Mouse (Mus musculus) heart, embryonic 13.5 days (tissue): ENCODE measurements around the gene Vwf. TPM values are rescaled to one million over a fixed set of nuclear protein-coding genes. Genes with fewer than 3 reads are reported as not detected.

ENCODE experiments used
- ATAC-seq: fragments of 200-750 bp; cut with Nextera tagmentation; 2 replicates; pipeline ENCODE4 v1.8.0; 2017; ENCODE audit warnings: moderate TSS enrichment; ENCODE audit not compliant: insufficient number of reproducible peaks, low FRiP score, low TSS enrichment; ENCODE audit errors: extremely low read depth
- H3K27ac ChIP-seq: fragments of 300-500 bp; sonication (generic); replicated peaks from 2 replicates; pipeline ENCODE4 v1.5.1; 2015; ENCODE audit warnings: moderate library complexity, mild to moderate bottlenecking, inconsistent platforms
- H3K27me3 ChIP-seq: fragments of 300-500 bp; sonication (generic); replicated peaks from 2 replicates; pipeline ENCODE4 v1.6.1; 2015; ENCODE audit warnings: mild to moderate bottlenecking, inconsistent platforms
- H3K36me3 ChIP-seq: fragments of 300-500 bp; sonication (generic); 2 replicates; pipeline ENCODE4 v1.6.1; 2015; ENCODE audit warnings: mild to moderate bottlenecking, inconsistent platforms
- H3K4me1 ChIP-seq: fragments of 300-500 bp; sonication (generic); 2 replicates; pipeline ENCODE4 v1.6.1; 2015; ENCODE audit warnings: inconsistent platforms
- H3K4me2 ChIP-seq: fragments of 300-500 bp; sonication (generic); 2 replicates; pipeline ENCODE4 v1.6.1; 2015; ENCODE audit warnings: inconsistent platforms, mild to moderate bottlenecking, moderate library complexity
- H3K4me3 ChIP-seq: fragments of 300-500 bp; sonication (generic); 2 replicates; pipeline ENCODE4 v1.5.1; 2015; ENCODE audit warnings: moderate library complexity, mild to moderate bottlenecking, inconsistent platforms
- H3K9ac ChIP-seq: fragments of 300-500 bp; sonication (generic); 2 replicates; pipeline ENCODE4 v1.6.1; 2015; ENCODE audit warnings: inconsistent platforms, mild to moderate bottlenecking, moderate library complexity
- H3K9me3 ChIP-seq: fragments of 300-500 bp; sonication (generic); 2 replicates; pipeline ENCODE4 v1.6.1; 2016; ENCODE audit warnings: inconsistent platforms
- WGBS: fragments of 180-500 bp; shearing (Covaris S2); methylation state at CpG from one replicate; pipeline ENCODE4 v1.1.7; 2015; ENCODE audit warnings: mixed read lengths; 5-methylcytosine and 5-hydroxymethylcytosine counted together
- polyA plus RNA-seq: library from polyadenylated mRNA; unstranded; fragments of >200 nt; fragmentation: Nextera tagmentation; extraction: Ambion mirVana; gene quantifications from 2 replicates; pipeline ENCODE4 v1.2.1, GENCODE M21; 2015

Gene Vwf
- polyA plus RNA-seq, 1 experiment from 2014 or later: 16.8 TPM

- no peaks in the 10 kb centered on the region for H3K36me3 ChIP-seq
- peaks cover 46% of the 10 kb centered on the region for H3K27me3 ChIP-seq
- H3K9me3 ChIP-seq: no peaks in the 10 kb centered on the region
- no peak for ATAC-seq
- WGBS: 3% methylated on average over 20 of the region's 20 CpGs
- H3K9ac ChIP-seq: peak within 1 kb of the TSS; percentile 51; the same call in 1 of the 2 replicates
- peak within 1 kb of the TSS; percentile 73 for H3K4me2 ChIP-seq
- H3K27ac ChIP-seq: no peak within 1 kb of the TSS
- peaks cover 20% of the 10 kb centered on the region for H3K4me1 ChIP-seq
- H3K4me3 ChIP-seq: peak within 1 kb of the TSS; percentile 44
Measured at GRCm38 (mm10) chr6:125690057-125690703, 143.6 kb downstream of the Vwf start, which contains the start of gene Ano2. TSS of gene Ano2 (plus strand) at chr6:125690419.

GRCm38 (mm10) chr6:125701146-125701545 is 154.6 kb downstream of the Vwf start:
- ATAC-seq: no peak
- no peak overlapping the region for H3K27ac ChIP-seq
- H3K36me3 ChIP-seq: no peaks in the 10 kb centered on the region
- H3K9me3 ChIP-seq: no peaks in the 10 kb centered on the region
- H3K9ac ChIP-seq: no peak overlapping the region
- H3K4me3 ChIP-seq: no peak overlapping the region
- H3K4me1 ChIP-seq: no peaks in the 10 kb centered on the region
- WGBS: 77% methylated on average over 2 of the region's 2 CpGs
- no peaks in the 10 kb centered on the region for H3K27me3 ChIP-seq
- H3K4me2 ChIP-seq: no peak overlapping the region

- H3K36me3 ChIP-seq: no peaks in the 10 kb centered on the region
- WGBS: 75% methylated on average over 16 of the region's 16 CpGs
- H3K4me3 ChIP-seq: no peak overlapping the region
- H3K9ac ChIP-seq: no peak overlapping the region
- no peaks in the 10 kb centered on the region for H3K27me3 ChIP-seq
- H3K9me3 ChIP-seq: no peaks in the 10 kb centered on the region
- no peaks in the 10 kb centered on the region for H3K4me1 ChIP-seq
- no peak overlapping the region for H3K4me2 ChIP-seq
- no peak for ATAC-seq
- no peak overlapping the region for H3K27ac ChIP-seq
Measured at GRCm38 (mm10) chr6:125711261-125711660, 164.7 kb downstream of the Vwf start.

- H3K27me3 ChIP-seq: no peaks in the 10 kb centered on the region
- no peak overlapping the region for H3K9ac ChIP-seq
- H3K36me3 ChIP-seq: no peaks in the 10 kb centered on the region
- no peak overlapping the region for H3K4me2 ChIP-seq
- no peak overlapping the region for H3K27ac ChIP-seq
- 69% methylated on average over 2 of the region's 2 CpGs for WGBS
- no peak overlapping the region for H3K4me3 ChIP-seq
- ATAC-seq: no peak
- H3K9me3 ChIP-seq: peaks cover 5% of the 10 kb centered on the region; the same call in 1 of the 2 replicates
- no peaks in the 10 kb centered on the region for H3K4me1 ChIP-seq
Measured at GRCm38 (mm10) chr6:125726408-125726807, 179.8 kb downstream of the Vwf start.

- H3K27ac ChIP-seq: no peak overlapping the region
- H3K4me3 ChIP-seq: no peak overlapping the region
- H3K27me3 ChIP-seq: no peaks in the 10 kb centered on the region
- 65% methylated on average over 5 of the region's 5 CpGs for WGBS
- no peaks in the 10 kb centered on the region for H3K36me3 ChIP-seq
- no peak for ATAC-seq
- H3K4me1 ChIP-seq: no peaks in the 10 kb centered on the region
- peaks cover 5% of the 10 kb centered on the region; the same call in 1 of the 2 replicates for H3K9me3 ChIP-seq
- H3K4me2 ChIP-seq: no peak overlapping the region
- no peak overlapping the region for H3K9ac ChIP-seq
Measured at GRCm38 (mm10) chr6:125727484-125727911, 180.9 kb downstream of the Vwf start.

GRCm38 (mm10) chr6:125729471-125729870 is 182.9 kb downstream of the Vwf start:
- Histone ChIP-seq H3K9me3 (peaks cover 5% of the 10 kb centered on the region; the same call in 1 of the 2 replicates), H3K27me3 (no peaks in the 10 kb centered on the region), H3K4me2 (no peak overlapping the region), H3K4me3 (no peak overlapping the region), H3K36me3 (no peaks in the 10 kb centered on the region), H3K4me1 (no peaks in the 10 kb centered on the region), H3K9ac (no peak overlapping the region), H3K27ac (no peak overlapping the region)
- WGBS: 69% methylated on average over 6 of the region's 6 CpGs
- no peak for ATAC-seq

- H3K4me1 ChIP-seq: no peaks in the 10 kb centered on the region
- H3K36me3 ChIP-seq: no peaks in the 10 kb centered on the region
- no peaks in the 10 kb centered on the region for H3K27me3 ChIP-seq
- no peak overlapping the region for H3K4me3 ChIP-seq
- no peak overlapping the region for H3K27ac ChIP-seq
- ATAC-seq: no peak
- 66% methylated on average over 11 of the region's 11 CpGs for WGBS
- H3K9me3 ChIP-seq: peaks cover 5% of the 10 kb centered on the region; the same call in 1 of the 2 replicates
- no peak overlapping the region for H3K9ac ChIP-seq
- H3K4me2 ChIP-seq: no peak overlapping the region
Measured at GRCm38 (mm10) chr6:125729986-125730535, 183.5 kb downstream of the Vwf start.

Other genes starting within 250 kb of the Vwf start
- gene Ltbr, start 232.9 kb upstream of the Vwf start, polyA plus RNA-seq: 42.9 and 43.5 TPM in 2 replicates
- 0.63 and 0.69 TPM in 2 replicates for gene Scnn1a, start 226.1 kb upstream of the Vwf start, polyA plus RNA-seq
- gene Tnfrsf1a, start 197.4 kb upstream of the Vwf start, polyA plus RNA-seq: 39.0 and 43.8 TPM in 2 replicates
- 0.10 and 0.11 TPM in 2 replicates for gene Plekhg6, start 166.0 kb upstream of the Vwf start, polyA plus RNA-seq
- gene Cd9, start 52.0 kb upstream of the Vwf start, polyA plus RNA-seq: 79.6 and 84.5 TPM in 2 replicates
- gene Ano2, start 143.6 kb downstream of the Vwf start, polyA plus RNA-seq: 0.12 and 0.24 TPM in 2 replicates